Mouse (Mus musculus): ENCODE results near the gene Muc1.

GRCm38 (mm10) chr3:89195979-89196877 is 32.6 kb upstream of the Muc1 start:
- TF ChIP-seq USF1 (IDR thresholded peaks at IDR 0.05; ENCODE audit: low read depth, low read length) (peak; percentile 78), GATA1 (IDR thresholded peaks at IDR 0.05; ENCODE audit: low read depth, low read length) (peak; percentile 4; the same call in 1 of the 2 replicates), CTCF (IDR thresholded peaks at IDR 0.05 in 2 of 3, conservative IDR thresholded peaks at IDR 0.05 in 1 of 3; ENCODE audit: control insufficient read depth in 1 of 3, insufficient read depth in 1 of 3, low read depth in 2 of 3, low read length in 3 of 3, poor library complexity in 1 of 3, severe bottlenecking in 1 of 3) (peak in 2 of 3 experiments; percentile 39 to 57; a peak in 3 of 6 replicates), MEF2A (IDR thresholded peaks at IDR 0.05; ENCODE audit: extremely low read depth, insufficient replicate concordance, low read depth, low read length, poor library complexity, severe bottlenecking) (no peak), EP300 (IDR thresholded peaks at IDR 0.05; ENCODE audit: low read depth in 1 of 2, low read length in 2 of 2) (peak; percentile 5 to 44; a peak in 3 of 4 replicates)
